Mouse (Mus musculus) heart, postnatal 4 days (tissue): ENCODE measurements around the gene Fam131c. TPM values are rescaled to one million over a fixed set of nuclear protein-coding genes. Genes with fewer than 3 reads are reported as not detected.

Experiments used
- DNase-seq: peaks from one replicate; pipeline ENCODE4 v3.0.0; 2021
- total RNA-seq, 2 experiments: library from RNA; stranded (reverse); gene quantifications; 2 replicates each; pipeline ENCODE4 v1.2.3; 2021

The Fam131c gene
- total RNA-seq, 2 experiments from 2014 or later: 0.43 to 0.62 TPM

GRCm38 (mm10) chr4:141359222-141359621, 8.8 kb upstream of the Fam131c start:
- no peak for DNase-seq

DNA sequence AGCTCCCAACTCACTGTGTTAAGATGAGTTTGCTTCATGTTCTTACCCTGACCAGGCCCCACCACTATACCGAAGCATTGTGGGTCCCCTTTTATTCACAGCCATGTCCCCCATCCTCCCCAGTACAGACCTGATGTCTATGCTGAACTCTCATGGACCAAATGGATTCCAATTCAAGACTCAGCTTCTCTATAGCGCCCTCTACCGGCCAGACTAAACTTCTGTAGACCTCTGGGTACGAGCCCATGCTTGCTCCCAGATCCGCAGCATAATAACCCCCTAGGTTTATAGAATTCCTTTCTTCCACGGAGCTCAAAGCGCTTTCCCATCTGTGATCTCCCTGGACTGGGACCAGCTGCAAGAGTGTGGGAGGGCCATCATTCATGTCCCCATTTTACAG, 7.2 kb upstream of the Fam131c start:
- DNase-seq: peak; percentile 55

GRCm38 (mm10) chr4:141362937-141363548, 5.0 kb upstream of the Fam131c start:
- DNase-seq: peak; percentile 90

- no peak for DNase-seq
These were observed 2.9 kb upstream of the Fam131c start for GRCm38 (mm10) chr4:141365126-141365525.

DNA sequence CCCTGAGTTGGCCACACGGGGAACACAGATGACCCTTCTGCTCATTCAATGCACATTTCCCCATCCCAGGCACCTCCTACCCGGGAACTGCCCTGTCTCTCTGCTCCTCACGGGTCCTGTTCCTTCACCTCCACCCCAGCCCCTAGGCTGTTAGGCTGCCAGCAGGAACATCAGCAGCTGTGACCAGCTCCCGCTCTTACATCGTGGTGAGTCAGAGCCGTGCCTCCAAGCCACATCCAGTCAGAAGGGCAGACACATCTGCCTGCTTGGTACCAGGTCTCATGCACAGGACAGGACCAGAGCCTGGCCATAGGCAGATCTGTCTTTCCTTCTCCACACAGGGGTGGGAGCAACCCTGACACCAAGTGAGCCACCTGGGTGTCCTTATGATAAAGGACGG, 2.1 kb upstream of the Fam131c start:
- DNase-seq: no peak

DNA sequence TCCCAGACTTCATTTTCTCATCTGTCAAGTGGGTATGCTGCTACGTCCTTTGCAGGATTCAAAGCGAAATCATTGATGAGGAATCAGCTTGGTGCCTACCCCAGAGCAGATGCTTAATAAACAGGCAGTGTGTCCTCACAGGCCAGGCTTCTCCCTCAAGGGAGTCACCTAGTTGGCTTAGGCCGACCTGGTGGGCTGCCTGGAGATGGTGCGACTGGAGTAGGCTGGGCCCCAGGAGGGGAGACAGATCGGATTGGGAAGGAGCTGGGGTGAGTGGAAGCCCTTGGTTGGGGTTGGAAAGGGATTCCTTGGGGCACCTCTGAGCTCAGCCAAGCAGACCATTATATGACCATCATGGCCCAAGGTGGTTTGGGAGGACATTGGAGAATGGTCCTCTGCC, 4.4 kb downstream of the Fam131c start:
- no peak for DNase-seq

GRCm38 (mm10) chr4:141379674-141380073, 11.7 kb downstream of the Fam131c start:
- DNase-seq: no peak

- DNase-seq: peak; percentile 25
These were observed 14.4 kb downstream of the Fam131c start for GRCm38 (mm10) chr4:141382406-141382805.

DNA sequence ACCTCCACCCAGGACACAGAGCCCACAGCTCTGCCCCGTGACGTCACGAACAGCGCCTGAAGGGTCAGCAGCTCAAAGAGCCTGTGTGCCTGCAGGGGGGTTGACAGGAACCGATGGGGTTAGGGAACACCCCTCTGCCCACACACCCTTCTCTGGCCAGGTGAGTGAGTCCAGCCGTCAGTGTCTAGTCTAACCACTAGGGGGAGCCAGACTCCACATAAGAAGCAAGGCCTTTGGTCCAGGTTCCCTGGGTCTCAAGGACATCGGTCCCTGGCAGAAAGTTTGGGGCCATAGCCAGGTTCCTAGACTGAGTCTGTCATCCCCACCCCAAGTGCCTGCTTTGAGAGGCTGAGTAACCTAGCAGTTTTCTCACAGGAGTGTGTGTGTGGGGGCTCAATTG, 17.3 kb downstream of the Fam131c start:
- peak; percentile 63 for DNase-seq

DNA sequence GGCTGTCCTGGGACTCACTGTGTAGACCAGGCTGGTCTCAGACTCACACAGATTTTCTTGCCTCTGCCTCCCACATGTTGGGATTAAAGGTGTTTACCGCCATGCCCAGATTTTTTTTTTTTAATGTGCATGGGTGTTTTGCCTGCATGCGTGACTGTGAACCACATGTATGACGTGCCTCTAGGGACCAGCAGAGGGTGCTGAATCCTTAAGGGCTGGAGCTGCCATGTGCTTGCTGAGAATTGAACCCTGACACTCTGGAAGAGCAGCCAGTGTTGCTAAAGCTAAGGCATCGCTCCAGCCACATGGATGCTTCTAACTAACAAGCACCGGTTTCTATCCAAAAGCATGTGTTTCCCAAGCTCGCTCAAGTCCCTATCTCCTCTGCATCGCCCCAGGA, 18.1 kb downstream of the Fam131c start:
- DNase-seq: no peak

DNA sequence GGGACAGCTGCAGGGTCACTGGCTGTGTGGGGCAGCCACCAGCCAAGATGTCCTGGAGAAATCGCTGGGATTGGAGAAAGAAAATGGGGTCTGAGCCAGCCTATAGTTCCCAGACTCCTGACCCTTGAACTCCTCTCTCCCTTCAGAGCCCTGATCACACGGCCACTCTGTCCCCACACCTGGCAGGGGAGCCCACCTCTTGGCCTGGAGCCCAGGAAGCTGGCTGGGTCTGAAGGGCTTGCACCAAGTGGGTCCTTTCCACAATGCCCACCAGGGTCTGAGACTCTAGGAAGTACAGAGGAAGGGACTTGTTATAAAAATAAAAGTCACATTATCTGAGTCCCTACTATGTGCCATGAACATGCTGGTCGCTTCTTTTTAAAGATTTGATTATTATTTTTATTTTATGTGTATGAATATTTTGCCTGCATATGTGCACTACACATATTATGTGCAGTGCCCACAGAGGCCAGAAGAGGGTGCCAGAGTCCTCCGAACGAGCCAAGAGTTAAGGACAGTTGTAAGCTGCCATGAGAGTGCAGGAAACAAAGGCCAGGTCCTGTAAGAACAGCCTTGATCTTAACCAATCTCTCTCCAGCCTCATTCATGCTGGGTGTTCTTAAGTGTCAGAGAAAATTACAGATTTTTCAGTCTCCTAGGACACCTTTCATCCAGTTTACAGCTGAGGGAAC, 19.2 kb downstream of the Fam131c start:
- peak; percentile 87 for DNase-seq

DNA sequence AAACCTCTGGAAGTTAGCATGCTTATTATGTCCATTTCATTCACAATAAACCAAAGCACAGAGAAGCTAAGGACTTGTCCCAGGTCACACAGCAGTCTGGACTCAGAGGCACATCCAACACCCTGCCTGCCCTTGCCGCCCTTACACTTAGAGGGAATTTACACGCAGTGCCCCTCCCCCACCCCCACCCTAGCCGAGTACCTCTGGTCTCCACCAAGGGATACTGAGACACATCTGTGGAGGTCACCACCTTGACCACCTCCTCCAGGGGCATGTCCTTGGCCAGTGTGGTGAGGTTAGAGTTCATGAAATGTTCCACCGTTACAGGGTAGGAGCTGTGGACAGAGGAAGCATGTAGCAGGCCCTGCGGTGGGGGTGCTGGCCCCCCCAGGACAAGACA, 19.9 kb downstream of the Fam131c start:
- no peak for DNase-seq

GRCm38 (mm10) chr4:141389366-141390150, 21.5 kb downstream of the Fam131c start:
- DNase-seq: no peak

DNA sequence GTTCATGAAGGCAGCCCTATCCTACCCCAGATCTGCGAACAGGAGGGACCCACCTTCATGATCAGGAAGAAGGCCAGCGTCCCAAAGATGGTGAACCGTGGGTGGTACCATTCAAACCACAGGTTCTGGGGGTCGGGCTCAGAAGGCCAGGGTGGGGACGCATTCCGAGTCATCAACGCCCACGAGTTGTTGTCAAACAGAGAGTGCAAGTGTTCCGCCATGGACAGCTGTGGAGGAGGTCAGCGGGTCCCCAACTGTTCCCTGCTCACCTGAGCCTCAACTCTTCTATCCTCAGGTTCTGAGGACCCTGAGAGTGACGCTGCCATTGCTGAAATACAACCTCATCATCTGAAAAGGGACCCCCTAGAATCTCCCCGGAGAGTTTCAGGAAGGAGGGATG, 23.3 kb downstream of the Fam131c start:
- DNase-seq: no peak

DNA sequence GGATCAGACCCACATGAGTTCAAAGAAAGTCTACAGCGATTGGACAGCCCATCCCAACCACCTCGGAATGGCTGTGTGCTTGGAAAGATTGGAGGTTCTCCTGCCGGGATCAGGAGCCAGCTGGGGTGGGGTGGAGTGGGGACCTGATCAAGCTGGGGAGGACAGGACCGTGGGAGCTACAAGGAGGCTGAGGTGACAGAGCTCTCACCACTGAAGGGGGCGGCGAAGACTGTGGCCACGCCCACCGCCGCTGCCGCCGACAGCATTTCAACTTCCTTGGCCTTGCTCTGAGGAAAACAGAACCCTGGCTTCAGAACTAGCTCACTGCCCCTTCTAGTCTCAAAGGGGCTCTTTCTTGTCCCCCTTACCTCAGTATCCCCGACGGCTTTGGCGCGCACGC, 26.7 kb downstream of the Fam131c start:
- no peak for DNase-seq

DNA sequence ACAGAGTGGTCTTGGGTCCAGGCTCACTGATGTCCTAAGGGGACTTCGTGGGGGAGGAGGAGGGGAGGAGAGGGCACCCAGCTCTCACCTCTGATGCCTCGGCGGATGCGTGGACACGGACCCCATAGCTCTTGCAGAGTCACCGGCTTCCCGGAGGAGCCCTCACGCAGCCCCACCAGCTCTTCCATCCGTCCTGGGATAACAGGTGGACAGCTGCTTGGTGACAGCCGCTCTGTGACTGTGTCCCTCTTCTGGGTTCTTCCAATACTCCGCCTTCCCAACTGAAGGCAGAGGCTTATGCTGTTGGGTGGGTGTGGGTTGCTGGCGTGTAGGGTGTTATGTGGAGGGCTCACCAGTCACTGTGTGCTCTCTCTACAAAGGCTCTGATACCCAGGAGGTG, 29.8 kb downstream of the Fam131c start:
- no peak for DNase-seq

DNA sequence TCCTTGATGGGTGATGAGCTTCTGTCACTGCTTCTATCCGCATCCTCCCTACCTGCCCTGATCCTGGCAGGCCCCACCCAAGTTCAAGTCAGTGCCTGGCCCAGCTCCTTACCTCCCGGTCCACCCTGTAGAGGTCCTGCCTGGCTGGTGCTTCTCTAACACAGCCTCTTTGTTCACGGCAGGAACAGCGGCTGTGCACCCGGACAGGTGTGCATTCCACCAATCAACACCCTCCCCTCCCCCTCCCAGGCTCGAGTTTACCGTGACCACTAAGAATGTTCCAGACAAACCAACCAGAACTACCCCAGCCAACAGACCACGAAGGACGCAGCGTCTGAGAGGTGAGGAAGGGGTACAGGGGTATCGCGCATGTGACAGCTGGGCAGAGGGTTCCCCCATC, 30.5 kb downstream of the Fam131c start, which contains the start of gene Clcnka:
Gene Clcnka, minus strand, starts transcription at position 180 of the 400 bp plus-strand sequence.
- no peak for DNase-seq

GRCm38 (mm10) chr4:141400171-141400570, 32.2 kb downstream of the Fam131c start:
- DNase-seq: no peak

DNA sequence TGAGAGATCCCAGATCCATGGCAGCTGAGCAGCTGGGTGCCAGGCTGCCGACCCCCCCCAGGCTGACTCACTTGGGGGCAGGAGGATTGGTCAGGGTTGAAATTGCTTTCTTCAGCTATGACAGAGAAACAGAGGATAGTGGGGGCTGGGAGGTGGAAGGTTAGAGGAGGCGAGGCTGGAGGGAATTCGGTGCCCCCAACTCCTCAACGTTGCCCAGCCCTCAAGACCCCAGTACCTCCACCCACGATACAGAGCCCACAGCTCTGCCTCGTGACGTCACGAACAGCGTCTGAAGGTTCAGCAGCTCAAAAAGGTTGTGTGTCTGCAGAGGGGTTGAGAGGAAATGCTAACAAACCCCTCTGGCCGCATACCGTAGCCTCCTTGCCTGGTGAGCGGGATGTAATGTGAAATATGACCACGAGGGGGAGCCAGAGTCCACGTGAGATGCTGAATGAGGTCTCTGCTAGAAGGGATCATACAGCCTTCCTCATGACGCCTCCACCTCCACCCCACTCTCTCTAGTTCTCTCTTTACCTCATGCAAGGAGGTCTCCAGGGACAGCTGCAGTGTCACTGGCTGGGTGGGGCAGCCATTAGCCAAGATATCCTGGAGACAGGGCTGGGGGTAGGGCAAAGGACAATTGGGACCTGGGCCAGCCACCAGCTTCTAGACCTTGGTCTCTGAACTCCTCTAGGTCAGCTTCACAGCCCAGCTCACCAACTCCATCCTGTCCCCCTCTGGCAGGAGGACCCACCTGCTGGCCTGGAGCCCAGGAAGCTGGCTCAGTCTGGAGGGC, 36.7 kb downstream of the Fam131c start:
- DNase-seq: peak; percentile 95

DNA sequence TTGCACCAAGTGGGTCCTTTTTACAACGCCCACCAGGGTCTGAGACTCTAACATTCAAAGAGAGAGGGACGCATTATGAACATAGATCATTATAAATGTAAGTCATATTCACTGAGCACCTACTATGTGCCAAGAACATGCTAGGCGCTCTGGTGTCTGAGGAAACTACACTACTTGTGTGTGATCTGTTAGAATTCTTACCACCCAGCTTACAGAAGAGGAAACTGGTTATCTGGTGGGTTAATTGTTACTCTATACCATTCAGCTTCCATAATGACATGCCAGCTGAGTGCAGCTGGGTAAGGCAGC, 37.2 kb downstream of the Fam131c start:
- DNase-seq: no peak

GRCm38 (mm10) chr4:141406516-141407299, 38.7 kb downstream of the Fam131c start:
- peak; percentile 83 for DNase-seq

DNA sequence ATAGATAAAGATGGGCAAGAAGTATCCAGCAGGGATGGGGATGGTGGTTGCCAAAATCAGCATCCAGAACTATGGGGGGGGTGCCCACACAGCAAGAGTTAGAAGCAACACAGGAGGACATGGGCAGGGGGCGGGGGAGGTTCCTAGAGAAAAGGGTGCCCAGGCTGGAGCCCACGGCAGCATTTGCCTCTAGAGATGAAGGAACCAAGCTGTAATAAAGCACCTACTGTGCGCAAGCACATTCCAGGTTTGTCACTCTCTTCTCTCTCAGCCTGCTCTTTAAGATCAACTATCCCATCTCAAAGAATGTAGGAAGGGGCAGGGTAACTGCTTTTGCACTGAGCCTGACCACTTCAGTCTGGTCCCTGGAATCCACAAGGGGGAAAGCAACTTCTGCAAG, 40.6 kb downstream of the Fam131c start:
- no peak for DNase-seq
